Comparison of ENCODE assay signal across 10 mouse cellular contexts in the genomic region with DNA sequence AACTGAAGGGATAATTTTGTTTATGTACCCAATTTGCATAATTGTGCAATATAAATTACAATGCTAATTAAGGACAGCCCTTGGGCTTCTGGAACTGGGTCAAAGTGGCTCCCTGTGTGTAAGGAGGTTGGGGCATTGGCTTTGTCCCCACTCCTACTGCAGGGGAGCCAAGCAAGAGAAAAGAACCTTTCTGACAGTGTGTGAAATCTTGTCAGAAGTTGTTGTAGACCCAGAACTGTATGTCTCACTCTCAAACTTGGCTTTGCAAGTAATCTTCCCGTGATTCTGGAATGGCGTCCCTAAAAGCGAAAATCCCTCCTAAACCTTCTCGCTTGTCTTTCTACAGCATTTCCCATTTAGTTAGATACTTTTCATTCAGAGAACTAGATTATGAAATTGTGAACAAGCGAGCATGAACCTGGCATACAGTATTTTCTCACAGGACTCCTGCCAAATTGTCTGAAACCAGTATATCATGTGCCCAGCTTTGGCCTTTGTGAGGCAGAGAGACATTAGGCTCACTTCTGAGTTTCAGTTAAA.
A peak's percentile ranks its signal among the peaks of the same experiment; 100 is the strongest.
DNase-seq lines count a peak whose midpoint lies in the region; ATAC-seq lines count a peak whose summit lies in the region.
"Had no signal": no experiment of that assay in that cellular context is flagged by ENCODE, and none has a peak within 500 bp of the region (broad histone marks: within the 10 kb centered on the region; RNA-seq: fewer than 3 reads in every experiment).

No protein-coding gene starts in this region.

- H3K4me2 ChIP-seq in embryonic facial prominence, embryonic 13.5 days, result no peak overlapping the region
- H3K4me2 ChIP-seq in midbrain, embryonic 13.5 days (replicated peaks), result no peak overlapping the region
- no peak overlapping the region for H3K4me2 ChIP-seq in neural tube, embryonic 14.5 days (ENCODE audit: low read depth, low read length)
- H3K4me2 ChIP-seq: liver, embryonic 15.5 days had no signal

- H3K4me3 ChIP-seq in embryonic facial prominence, embryonic 13.5 days, result no peak overlapping the region
- H3K4me3 ChIP-seq in embryonic facial prominence, embryonic 10.5 days, result no peak overlapping the region
- H3K4me3 ChIP-seq in midbrain, embryonic 13.5 days (replicated peaks), result no peak overlapping the region
- H3K4me3 ChIP-seq in midbrain, embryonic 10.5 days, result no peak overlapping the region
- H3K4me3 ChIP-seq in neural tube, embryonic 14.5 days (ENCODE audit: low read depth, low read length), result no peak overlapping the region
- H3K4me3 ChIP-seq: liver, embryonic 15.5 days had no signal

- ATAC-seq in embryonic facial prominence, embryonic 13.5 days (ENCODE audit: insufficient number of reproducible peaks, insufficient read depth, low FRiP score, low TSS enrichment, low read depth), result no peak
- peak; percentile 83 for ATAC-seq in midbrain, embryonic 13.5 days
- ATAC-seq in neural tube, embryonic 14.5 days (ENCODE audit: low read depth), result peak; percentile 86
- ATAC-seq in erythroid progenitor cell, adult 5-6 weeks (replicated peaks; ENCODE audit: low FRiP score, poor library complexity, severe bottlenecking), result no peak

- no peak for DNase-seq in embryonic facial prominence, embryonic 10.5 days (ENCODE audit: low spot score)
- no peak for DNase-seq in midbrain, embryonic 10.5 days (ENCODE audit: low spot score)
- peak; percentile 91 for DNase-seq in fat pad, adult 2 months (ENCODE audit: extremely low read depth, low read depth, low spot score)
- DNase-seq in B cell, adult 2 months, result no peak
- DNase-seq: kidney, adult 11 months had no signal

- H3K27me3 ChIP-seq in embryonic facial prominence, embryonic 13.5 days, result no peaks in the 10 kb centered on the region
- H3K27me3 ChIP-seq in embryonic facial prominence, embryonic 10.5 days (replicated peaks; ENCODE audit: low read depth, poor library complexity, severe bottlenecking), result no peaks in the 10 kb centered on the region
- H3K27me3 ChIP-seq in midbrain, embryonic 13.5 days, result no peaks in the 10 kb centered on the region
- H3K27me3 ChIP-seq in midbrain, embryonic 10.5 days (ENCODE audit: low read depth, poor library complexity, severe bottlenecking), result no peaks in the 10 kb centered on the region
- no peaks in the 10 kb centered on the region for H3K27me3 ChIP-seq in neural tube, embryonic 14.5 days (ENCODE audit: control insufficient read depth, insufficient read depth, low read length)
- H3K27me3 ChIP-seq: liver, embryonic 15.5 days had no signal

- no peaks in the 10 kb centered on the region for H3K9me3 ChIP-seq in embryonic facial prominence, embryonic 13.5 days
- H3K9me3 ChIP-seq in embryonic facial prominence, embryonic 10.5 days, result no peaks in the 10 kb centered on the region
- no peaks in the 10 kb centered on the region for H3K9me3 ChIP-seq in midbrain, embryonic 13.5 days
- no peaks in the 10 kb centered on the region for H3K9me3 ChIP-seq in midbrain, embryonic 10.5 days (replicated peaks)
- H3K9me3 ChIP-seq in neural tube, embryonic 14.5 days (ENCODE audit: control insufficient read depth, low read length), result no peaks in the 10 kb centered on the region
- H3K9me3 ChIP-seq: liver, embryonic 15.5 days had no signal

- peaks cover 6% of the 10 kb centered on the region; the same call in 1 of the 2 replicates for H3K4me1 ChIP-seq in embryonic facial prominence, embryonic 13.5 days
- H3K4me1 ChIP-seq in embryonic facial prominence, embryonic 10.5 days, result no peaks in the 10 kb centered on the region
- peaks cover 18% of the 10 kb centered on the region; the same call in 1 of the 2 replicates for H3K4me1 ChIP-seq in midbrain, embryonic 13.5 days (replicated peaks)
- peaks cover 7% of the 10 kb centered on the region; the same call in 1 of the 2 replicates for H3K4me1 ChIP-seq in midbrain, embryonic 10.5 days
- peaks cover 9% of the 10 kb centered on the region; the same call in 1 of the 2 replicates for H3K4me1 ChIP-seq in neural tube, embryonic 14.5 days (ENCODE audit: control insufficient read depth, insufficient read depth, low read length)
- H3K4me1 ChIP-seq: liver, embryonic 15.5 days had no signal

- no peak overlapping the region for H3K9ac ChIP-seq in embryonic facial prominence, embryonic 13.5 days
- no peak overlapping the region for H3K9ac ChIP-seq in midbrain, embryonic 13.5 days (replicated peaks)
- no peak overlapping the region for H3K9ac ChIP-seq in neural tube, embryonic 14.5 days (replicated peaks; ENCODE audit: low read depth, low read length)
- H3K9ac ChIP-seq: liver, embryonic 15.5 days had no signal

- 82% methylated on average over 5 of the region's 5 CpGs for WGBS in embryonic facial prominence, embryonic 13.5 days
- 92% methylated on average over 5 of the region's 5 CpGs for WGBS in embryonic facial prominence, embryonic 10.5 days
- 84% methylated on average over 5 of the region's 5 CpGs for WGBS in midbrain, embryonic 13.5 days
- WGBS in midbrain, embryonic 10.5 days, result 89% methylated on average over 5 of the region's 5 CpGs
- WGBS in neural tube, embryonic 14.5 days, result 64% methylated on average over 5 of the region's 5 CpGs

- H3K36me3 ChIP-seq in embryonic facial prominence, embryonic 13.5 days, result no peaks in the 10 kb centered on the region
- H3K36me3 ChIP-seq in embryonic facial prominence, embryonic 10.5 days (replicated peaks), result no peaks in the 10 kb centered on the region
- H3K36me3 ChIP-seq in midbrain, embryonic 13.5 days, result no peaks in the 10 kb centered on the region
- H3K36me3 ChIP-seq in midbrain, embryonic 10.5 days, result no peaks in the 10 kb centered on the region
- no peaks in the 10 kb centered on the region for H3K36me3 ChIP-seq in neural tube, embryonic 14.5 days (ENCODE audit: control insufficient read depth, insufficient read depth, low read length)
- H3K36me3 ChIP-seq: liver, embryonic 15.5 days had no signal

- 0 out of 2 replicates have a peak overlapping the region, but pooled peaks have one; percentile 35 for H3K27ac ChIP-seq in embryonic facial prominence, embryonic 13.5 days
- H3K27ac ChIP-seq in embryonic facial prominence, embryonic 10.5 days (replicated peaks), result no peak overlapping the region
- H3K27ac ChIP-seq in midbrain, embryonic 13.5 days, result peak overlapping the region; percentile 55
- no peak overlapping the region for H3K27ac ChIP-seq in midbrain, embryonic 10.5 days (replicated peaks)
- peak overlapping the region; percentile 69 for H3K27ac ChIP-seq in neural tube, embryonic 14.5 days (ENCODE audit: low read depth, low read length)
- H3K27ac ChIP-seq: liver, embryonic 15.5 days had no signal

Comparison
In these comparisons a context has a peak if more than half of its experiments do, and no peak if none do; other contexts are left out.
1. H3K27ac ChIP-seq: peak in embryonic facial prominence, embryonic 13.5 days (single experiment), midbrain, embryonic 13.5 days (single experiment) and neural tube, embryonic 14.5 days (single experiment); none in embryonic facial prominence, embryonic 10.5 days (single experiment) and midbrain, embryonic 10.5 days (single experiment).
2. ATAC-seq: peak in midbrain, embryonic 13.5 days (single experiment) and neural tube, embryonic 14.5 days (single experiment); none in embryonic facial prominence, embryonic 13.5 days (single experiment) and erythroid progenitor cell, adult 5-6 weeks (single experiment).